Mouse (Mus musculus): ENCODE measurements around the gene Mef2c.

Mef2c gene

DNA sequence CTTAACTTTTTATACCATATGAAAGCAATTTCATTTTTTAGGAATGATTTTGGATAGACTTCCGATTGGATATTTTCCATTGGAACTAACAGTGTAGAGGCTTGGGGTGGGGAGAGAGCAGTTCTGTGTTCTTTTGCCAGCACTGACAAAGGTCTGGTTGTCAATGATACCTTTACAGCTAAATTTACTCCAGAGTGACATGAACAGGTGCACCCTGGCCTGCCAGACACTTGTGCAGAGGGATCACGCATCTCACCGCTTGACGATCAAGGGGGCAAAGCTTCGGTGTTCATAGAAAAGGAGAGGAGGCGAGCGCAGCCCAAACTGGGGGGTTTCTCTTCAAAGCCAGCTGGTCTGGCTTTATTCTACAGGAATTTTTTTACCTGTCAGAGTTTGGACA, at the start of gene Mef2c:
Gene Mef2c (plus strand): TSS at position 116 of the 400 bp plus-strand sequence.
- DNase-seq (ENCODE audit: extremely low spot score), result no peak

DNA sequence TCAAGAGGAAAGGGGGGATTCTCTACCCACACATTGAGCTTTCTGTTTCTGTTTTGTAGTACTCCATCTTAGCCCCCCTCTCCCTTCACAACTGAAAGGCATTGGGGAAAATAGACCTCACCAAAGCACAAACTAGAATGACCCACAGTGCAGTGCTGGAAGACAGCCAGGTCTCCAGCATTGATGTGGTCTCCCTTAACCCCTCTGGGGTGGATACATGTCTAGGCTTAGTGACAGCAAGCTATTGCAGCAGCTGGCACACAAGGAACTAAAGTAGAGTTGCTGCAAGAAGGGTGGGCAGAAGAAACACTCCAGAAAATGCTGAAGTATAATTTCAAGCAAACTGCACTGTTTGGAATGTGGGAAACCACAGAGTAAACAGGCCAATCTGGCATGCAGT, 45.1 kb upstream of the Mef2c start:
- no peak for DNase-seq (ENCODE audit: extremely low spot score)

DNA sequence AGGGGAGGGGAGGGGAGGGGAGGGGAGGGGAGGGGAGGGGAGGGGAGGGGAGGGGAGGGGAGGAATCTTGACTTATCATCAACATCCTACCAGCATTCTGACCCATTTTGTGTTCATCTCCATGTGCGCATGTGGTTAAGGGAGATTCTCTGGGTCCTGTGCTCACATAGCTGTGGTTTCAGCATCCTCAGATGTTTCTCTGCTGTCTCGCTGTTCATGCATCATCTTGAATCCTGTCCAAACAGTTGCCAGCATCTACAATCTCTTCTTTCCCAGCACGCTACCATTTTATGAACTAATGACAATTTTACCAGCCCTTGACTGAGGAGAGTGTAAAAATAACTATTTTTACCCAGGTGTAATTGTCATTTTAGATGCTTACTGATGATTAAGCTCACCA, 44.2 kb upstream of the Mef2c start:
- no peak for DNase-seq (ENCODE audit: extremely low spot score)

DNA sequence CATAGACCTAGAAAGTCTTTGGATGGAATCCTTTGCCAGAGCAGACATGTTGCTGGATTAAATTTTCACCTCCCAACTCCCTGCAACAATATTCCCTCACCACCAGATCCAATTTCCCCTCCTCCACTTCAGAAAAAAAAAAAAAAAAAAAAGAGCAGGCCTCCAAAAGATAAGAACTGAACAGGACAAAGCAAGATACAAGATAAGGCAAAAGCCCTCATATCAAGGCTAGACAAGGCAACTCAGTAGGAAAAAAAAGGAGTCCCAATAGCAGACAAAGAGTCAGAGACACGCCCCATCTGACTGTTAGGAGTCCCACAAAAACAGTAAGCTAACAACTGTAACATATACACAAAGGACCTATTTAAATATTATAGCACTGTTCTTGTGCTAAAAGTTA, 43.2 kb upstream of the Mef2c start:
- DNase-seq (ENCODE audit: extremely low spot score), result no peak

DNA sequence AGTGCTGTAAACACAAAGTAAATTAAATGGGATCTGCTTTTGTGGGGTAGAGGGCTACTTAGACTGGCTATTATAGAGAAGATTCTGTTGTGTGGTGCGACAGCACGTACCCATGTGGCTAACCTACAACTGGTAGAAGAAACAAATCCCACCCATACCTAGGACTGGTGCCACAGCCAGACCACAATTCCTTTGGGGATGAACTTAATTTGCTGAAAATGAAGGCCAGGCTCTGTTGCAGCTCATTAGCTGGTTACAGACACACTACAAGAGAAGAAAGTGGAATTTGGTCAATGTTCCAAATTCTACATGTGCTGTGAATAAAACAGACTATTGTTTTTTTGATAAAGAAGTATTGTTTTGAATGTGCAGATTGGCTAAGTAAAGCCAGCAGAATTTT, 42.3 kb upstream of the Mef2c start:
- no peak for DNase-seq (ENCODE audit: extremely low spot score)

DNA sequence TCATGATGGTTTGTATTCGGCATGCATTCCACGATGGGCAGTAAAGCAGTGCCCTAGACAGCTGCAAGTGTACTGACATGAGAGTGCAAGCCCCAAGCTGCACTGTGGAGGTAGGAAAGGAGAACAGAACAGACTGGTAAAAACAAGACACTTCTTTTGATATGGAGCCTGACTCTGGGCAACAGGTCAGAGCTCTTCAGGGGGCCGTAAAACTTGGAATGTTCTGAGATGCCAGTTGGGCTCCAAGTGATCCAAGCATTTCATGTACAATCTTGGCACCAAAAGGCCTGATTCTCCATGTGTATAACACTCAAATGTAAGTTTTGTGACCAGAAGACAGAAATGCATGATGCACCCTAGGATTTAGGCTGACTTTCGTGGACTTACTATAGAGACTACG, 37.1 kb upstream of the Mef2c start:
- no peak for DNase-seq (ENCODE audit: extremely low spot score)

DNA sequence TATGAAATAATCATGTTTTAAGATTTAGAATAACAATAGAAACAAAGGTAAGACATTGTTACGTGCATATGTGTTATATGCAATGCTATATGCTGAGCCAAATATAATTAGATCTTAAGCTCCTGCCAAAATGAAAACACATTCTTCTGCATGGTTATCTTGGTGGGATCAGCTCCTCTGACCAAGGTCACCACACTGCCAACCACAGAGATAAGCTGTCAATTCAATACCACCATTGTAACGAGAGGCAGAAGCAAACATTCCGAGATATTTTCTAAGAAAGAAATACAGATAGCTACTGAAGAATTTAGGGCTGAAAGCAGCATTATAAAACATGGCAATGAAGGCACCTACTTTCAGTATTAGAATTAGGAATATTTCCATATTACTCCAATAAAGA, 35.0 kb upstream of the Mef2c start:
- no peak for DNase-seq (ENCODE audit: extremely low spot score)

DNA sequence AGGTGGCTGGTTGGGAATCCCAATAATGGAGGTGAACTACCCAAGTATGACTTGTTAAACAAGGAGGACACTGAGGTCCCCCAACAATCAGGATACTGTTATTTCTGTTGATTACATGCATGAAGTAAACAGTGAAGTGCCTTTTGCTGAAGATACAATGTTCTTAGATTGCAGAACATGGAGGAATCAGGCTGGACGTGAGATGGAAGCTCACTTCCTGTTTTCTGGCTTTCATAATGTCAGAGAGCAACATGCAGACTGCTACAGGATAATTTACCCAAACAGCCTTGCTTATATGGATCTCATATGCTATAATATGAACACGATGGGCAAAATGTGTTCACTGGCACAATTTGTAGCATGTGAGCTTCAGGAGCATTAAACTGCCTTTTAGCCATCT, 30.1 kb upstream of the Mef2c start:
- no peak for DNase-seq (ENCODE audit: extremely low spot score)

DNA sequence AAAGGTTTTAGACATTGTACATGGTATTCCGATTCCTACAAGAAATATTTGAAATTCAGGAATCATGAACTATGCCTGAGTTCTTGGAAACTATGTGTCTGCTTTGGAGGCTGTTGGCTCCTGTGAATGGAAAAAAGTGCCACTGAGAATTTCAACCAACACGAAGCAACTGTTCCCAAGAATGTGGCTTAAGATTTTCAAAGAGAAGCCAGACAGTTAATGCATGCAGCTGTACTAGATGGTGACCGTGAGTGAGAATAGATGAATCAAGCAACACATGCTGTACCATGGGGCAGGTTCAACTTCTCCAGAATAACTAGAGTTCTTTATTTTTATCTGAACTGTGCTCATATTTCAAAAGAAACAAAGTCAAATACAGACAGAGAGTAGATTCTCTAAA, 23.4 kb upstream of the Mef2c start:
- no peak for DNase-seq (ENCODE audit: extremely low spot score)

DNA sequence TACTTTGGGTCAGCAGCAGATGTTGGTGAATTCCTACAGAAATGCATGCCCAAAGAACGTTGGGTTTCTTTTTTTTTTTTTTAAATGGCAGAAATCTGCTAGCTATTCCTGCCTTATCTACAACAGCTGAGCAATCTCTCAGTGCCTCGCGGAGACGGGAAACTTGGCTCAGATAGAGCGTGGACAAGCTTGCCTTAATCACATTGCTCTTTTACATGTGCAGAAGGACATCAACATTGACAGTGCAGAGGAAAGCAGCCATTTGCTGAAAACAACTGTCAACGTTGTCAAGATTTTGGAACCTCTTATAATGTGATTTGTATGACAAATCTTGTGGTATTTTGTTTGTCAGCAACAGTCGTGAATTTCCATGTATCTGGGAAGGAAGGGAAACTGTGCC, 22.5 kb upstream of the Mef2c start:
- DNase-seq (ENCODE audit: extremely low spot score), result no peak

DNA sequence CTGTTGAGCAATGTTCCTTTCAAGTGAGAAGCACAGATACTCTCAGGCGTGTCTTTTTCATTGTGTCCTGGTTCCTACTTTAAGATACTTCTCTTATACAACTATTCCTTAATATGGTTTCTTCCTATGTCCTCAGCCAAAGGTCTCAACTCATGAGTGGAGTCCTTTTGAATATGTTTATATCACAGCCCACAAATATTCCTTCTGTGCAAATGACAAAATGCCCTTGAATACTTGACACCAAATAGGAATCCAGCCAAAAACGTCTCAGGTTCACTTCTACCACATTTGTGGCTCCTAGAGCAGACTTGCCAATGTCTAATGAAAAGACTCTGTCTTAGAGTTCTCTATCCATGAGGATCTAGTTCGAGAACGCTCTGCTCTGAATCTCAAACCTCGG, 21.7 kb upstream of the Mef2c start:
- DNase-seq (ENCODE audit: extremely low spot score), result no peak

DNA sequence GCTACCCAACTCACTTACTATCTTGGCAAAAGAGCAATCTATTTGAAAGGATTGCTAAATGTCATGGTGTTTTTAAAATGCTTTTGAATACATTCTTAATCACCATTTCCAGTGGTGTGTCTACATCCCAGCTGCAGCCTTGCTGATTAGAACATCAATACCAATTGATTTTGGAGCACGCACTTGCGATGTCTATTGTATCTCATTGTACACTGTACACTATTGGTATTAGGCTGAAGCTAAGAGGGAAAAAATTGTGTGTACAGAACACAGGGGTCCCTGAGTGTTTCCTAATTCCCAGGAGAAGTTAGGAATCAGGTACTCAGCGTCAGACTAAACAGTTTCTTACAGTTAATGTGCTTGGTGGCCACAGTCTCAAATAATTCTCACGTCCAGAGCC, 19.6 kb upstream of the Mef2c start:
- no peak for DNase-seq (ENCODE audit: extremely low spot score)

DNA sequence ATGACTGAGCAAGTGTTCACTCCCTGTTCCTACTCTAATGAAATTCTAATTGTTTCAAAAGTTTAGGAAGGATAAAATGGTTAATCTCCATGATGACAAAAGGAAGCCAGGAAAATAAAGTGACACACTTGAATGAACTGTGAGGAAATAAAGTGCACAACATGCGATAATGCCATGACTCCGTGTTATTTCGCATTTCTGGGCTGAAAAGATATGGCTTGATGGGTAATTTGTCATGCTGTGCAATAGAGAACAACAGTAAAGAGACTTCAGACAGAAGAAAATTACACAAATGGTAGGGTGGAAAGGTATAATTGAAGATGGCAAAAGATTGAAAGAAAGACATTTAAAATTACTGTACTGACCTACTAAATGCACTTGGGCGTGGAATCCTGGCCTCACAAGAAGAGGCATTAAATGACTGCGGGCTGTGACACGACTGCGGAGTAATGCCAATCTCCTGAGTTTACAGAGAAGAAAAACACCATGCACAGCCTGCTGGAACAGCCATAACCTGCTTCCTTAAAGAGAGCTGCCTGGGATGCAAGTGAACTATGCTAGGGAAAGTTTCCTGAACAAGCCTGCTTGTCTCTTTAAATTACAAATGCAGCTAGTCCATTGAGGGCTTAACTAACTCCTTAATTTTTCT, 19.0 kb upstream of the Mef2c start:
- no peak for DNase-seq (ENCODE audit: extremely low spot score)

DNA sequence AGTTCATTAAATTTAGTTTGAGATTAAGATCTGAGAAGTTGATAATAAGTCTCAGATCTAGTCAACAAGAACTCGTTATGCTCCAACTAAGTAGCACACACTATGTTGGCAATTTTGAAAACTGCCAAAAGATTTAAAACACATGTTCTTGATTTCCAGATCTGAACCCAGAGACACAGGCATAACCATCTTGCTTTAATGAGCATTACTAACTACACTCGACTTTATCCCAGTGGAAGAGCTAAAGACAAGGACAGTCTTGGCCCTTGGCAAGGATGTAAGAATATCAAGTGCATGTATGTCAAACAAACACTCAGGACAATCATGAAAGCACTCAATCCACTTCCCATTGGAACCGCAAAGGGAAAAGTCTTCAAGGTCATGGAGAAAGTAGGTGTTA, 11.8 kb upstream of the Mef2c start:
- DNase-seq (ENCODE audit: extremely low spot score), result no peak

DNA sequence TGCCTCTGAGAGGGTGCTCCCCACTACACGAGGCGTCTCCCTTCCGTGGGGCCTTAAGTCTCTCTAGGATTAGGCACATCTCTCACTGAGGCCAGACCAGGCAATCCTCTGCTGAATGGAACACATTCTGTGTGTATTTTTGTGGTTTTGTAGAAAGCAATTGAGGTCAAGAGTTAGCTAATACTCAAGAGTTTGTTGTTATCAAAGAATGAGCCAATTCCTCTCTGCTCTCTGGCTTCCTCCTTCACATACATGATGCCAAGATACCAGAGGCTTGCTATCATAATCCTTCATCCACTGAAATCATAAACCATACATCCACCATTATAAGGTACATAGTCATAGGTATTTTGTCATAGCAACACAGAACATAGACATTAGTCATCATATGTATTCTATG, 6.1 kb upstream of the Mef2c start:
- no peak for DNase-seq (ENCODE audit: extremely low spot score)

DNA sequence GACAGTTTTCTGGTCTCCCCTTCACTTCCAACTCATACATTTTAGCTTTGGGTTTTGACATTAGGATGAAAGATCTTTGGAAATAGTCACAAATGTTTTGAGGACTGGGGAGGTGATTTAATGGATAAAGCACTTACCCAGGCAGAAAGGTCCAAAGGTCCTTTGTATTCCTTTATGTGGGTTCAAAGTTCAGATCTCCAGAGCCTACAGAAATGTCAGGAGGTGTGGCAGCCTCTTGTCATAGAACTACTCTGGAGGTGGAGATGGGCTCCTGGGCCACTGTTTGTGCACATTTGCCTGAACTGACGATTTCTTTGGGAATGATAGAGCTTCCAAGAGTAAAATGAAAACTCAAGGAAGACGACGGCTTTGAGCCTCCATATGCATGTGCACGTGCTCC, 4.3 kb upstream of the Mef2c start:
- DNase-seq (ENCODE audit: extremely low spot score), result no peak

DNA sequence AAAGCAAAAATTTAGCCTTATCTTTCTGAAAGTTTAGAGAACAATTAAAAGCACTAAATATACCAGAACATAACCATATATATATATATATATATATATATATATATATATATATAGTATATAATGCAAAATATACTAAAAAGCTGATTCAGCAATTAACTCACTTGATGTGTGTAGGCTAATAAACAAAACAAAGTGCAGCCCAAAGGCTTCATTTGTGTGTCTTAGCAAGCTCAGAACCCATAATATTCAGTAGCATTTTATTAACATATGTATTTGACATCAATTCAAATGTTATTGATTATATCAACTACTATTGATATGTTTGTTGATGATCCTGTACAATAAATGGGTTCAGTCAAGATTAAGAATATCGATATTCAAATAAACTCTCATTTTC, 3.9 kb downstream of the Mef2c start:
- DNase-seq (ENCODE audit: extremely low spot score), result no peak

DNA sequence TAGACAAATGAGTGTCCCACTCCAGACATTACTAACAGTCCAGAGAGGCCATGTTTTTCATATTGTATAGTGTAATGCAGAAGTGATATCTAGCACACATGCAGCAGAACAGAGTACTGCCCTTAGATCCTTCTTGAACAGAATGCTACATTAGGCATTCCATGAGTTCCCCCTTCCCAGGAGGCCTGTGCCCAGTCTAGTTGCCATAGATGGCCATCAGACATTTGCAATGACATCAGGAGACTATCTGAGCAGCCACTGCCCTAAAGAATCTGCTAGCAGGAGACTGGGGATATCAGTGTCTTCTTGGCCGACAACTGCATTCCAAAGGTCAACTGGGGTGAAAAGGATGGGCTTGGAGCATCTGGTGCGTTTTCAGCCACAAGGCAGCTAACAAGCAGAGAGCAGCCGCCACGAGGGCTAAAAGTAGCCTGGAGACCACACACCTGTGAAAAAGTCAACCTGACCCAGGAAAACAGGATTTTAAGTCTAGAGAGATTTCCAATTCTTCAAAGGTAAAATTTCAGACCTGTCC, 11.2 kb downstream of the Mef2c start:
- DNase-seq (ENCODE audit: extremely low spot score), result no peak

DNA sequence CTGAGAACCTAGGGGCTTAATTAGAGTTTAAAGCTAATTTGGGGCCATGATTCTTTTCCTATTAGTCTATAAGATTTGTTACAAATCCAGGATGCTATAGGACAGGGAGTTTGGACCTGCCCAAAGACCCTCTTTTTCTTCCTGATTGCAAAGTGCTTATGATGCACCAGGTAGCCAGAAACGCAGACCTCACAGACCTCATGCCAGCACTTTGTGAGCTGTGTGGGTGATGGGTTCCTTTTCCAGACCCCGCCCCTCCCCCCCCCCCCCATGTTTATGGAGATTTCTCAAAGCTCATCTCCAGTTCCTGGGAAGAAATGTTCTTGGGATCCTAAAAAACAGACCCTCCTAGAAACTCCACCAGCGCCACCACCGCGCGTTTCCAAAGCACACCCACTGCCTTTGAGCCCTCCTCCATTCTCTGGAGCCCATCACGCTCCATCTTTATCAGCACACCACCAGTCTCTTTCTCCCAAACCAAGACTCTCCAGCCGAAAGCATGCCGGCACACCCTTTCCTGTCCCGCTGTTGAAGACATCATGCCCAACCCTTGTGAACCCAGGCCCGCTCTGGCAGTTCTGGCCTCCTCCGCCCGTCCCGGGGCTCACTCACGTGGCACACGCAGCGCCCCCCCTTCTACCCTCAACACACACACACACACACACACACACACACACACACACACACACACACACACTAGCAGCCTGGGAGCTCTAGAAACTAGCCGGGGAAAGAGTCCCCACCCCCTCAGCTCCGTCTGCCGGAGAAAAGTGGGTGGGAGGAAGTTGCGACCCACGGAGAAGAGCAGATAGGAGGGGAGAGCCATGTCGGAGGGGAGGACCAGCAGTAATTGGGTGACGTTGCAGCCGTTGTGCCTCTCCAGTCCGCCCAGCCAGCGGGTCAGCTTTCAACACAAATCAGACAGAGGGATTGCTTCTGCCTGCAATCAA, 14.1 kb downstream of the Mef2c start:
- DNase-seq (ENCODE audit: extremely low spot score), result peak; percentile 82

DNA sequence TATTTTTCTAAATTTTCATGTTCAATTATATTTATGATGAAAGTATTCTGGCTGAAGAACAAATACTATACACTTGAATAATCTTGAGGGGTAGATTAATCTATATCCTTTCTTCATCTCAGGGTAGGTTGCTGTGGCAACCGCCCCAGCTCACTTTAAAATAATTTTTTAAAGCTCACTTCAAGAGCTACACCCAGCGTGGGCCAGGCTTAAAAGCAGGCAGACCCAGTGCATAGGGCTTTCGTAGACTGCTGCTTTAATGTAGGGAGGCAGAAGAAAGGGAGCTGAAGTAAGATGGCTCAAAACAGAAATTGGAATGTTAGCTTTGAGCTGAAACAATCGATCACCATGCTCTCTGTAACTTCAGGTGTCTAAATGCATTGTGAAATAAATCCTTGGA, 17.0 kb downstream of the Mef2c start:
- no peak for DNase-seq (ENCODE audit: extremely low spot score)

DNA sequence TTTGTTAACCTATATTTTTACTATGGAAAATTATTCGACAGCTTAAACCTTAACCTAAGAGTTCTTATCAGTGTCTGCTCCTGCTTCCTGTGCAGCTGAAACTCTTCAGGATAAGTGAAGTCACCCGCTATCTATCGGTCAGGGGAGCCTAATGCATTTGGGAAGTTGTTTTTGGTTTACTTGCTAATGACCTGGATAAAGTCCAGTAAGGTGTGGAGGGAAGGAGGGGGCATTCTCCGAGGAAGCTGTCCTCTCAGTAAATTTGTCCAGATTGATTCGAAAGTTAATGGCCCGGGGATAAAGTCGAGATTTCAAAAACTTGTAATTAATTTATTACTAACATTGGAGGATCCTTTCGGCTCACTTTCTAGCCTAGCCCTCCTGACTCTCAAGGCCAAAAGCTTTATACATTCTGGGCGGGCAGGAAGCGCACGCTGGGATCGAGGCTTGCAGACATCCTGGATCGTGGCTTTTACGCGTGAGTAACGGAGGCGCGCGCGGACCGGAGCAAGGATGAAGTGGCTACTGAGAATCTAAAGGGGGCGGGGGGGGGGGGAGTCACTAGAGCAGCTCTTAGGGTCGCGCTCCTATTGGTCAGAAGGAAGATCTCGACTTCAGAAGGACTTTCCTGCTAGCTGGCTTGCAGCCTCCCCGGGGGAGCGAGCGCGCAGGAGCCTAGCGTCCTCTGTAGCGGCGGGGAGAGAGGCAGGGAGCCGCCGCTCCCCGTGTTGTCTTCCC, 19.6 kb downstream of the Mef2c start:
- DNase-seq (ENCODE audit: extremely low spot score), result peak; percentile 61

DNA sequence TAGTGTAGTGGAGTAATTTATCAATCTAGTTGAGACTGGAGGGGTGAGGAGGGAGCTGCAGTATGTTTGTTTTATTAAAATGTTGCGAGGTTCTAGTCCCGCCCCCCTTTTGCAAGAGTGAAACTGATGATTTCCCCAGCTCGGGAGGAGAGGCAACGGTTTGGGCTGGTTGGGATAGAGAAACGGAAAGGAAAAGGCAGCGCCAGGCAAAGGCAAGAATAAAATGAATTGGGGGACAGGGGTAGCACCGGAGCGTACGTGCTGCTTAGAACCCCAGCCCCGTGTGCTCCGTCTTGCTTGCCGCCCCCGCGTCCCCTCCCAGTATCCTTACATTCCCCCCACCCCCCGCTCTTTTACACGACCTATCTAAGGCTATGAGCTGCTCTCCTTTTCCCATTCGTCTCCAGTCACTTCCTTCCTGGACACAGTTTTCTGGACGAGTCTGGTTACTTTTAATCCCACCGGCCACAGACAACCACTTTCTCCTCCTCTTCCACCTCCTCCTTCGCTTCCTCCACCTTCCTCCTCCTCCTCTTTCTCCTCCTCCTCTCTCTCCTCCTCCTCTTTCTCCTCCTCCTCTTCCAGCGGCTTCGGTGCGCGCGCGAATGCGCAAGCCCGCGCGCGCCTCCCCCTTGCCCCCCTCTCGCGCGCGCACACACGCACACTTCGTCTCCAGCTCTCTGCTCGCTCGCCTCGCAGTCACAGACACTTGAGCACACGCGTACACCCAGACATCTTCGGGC, 20.5 kb downstream of the Mef2c start:
- DNase-seq (ENCODE audit: extremely low spot score), result peak; percentile 76

All from embryo, embryonic 9.5 days (tissue).